ENCODE assay signal across 9 mouse cellular contexts in the genomic region with DNA sequence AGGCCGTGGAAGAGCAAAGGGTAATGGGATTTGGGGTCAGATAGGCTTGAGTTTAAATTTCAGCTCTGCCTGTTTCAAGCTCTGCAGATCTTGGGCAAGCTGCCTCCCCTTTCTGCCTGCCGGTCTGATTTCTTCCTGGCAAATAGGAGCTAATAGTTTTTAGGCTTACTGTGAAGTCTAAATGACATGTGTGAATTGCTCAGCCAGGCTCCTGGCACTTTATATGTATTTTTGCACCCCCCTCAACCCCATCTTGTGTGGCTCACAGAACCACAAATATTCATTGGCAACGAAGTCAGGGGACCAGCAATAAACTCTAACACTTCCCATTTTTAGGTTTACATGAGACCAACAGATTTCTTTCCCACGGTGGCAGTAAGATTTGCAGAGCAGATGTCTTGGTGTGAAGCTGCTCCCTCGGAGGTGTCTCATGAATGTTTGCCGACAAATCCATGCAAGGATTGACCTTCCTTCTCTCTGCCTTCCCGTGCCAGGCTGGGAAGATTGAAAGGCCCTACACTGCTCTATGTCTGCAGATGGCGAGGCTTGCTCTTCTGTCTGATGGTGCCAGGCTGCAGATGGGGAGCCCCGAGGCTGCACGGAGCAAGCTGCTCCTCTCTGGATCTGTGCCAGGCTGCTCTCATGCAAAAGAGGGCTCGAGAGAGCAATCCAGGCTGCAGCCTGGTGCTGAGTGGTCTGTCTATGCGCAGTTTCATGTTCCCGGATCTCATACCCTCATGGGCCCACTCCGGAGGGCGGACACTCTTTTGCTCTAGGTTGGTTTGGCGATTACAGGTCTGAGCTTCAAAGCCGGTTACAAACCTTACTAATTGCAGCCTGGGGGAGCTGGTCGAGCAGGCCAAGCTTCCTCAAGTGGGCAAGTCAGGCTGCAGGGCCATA. TPM values are rescaled to one million over a fixed set of nuclear protein-coding genes. Genes with fewer than 3 reads are reported as not detected.
DNase-seq lines count a peak whose midpoint lies in the region; ATAC-seq lines count a peak whose summit lies in the region.
"Had no signal": no experiment of that assay in that cellular context is flagged by ENCODE, and none has a peak within 500 bp of the region (broad histone marks: within the 10 kb centered on the region; RNA-seq: fewer than 3 reads in every experiment).

No protein-coding gene starts in this region.

- H3K4me3 ChIP-seq in liver, embryonic 11.5 days (ENCODE audit: low read depth, low read length) = peak overlapping the region; percentile 41
- peak overlapping the region; percentile 44 for H3K4me3 ChIP-seq in neural tube, embryonic 15.5 days (replicated peaks)
- H3K4me3 ChIP-seq: myocyte had no signal

- H3K9ac ChIP-seq in liver, embryonic 11.5 days (ENCODE audit: low read depth, low read length) = no peak overlapping the region
- H3K9ac ChIP-seq in neural tube, embryonic 15.5 days (replicated peaks) = peak overlapping the region; percentile 42

- no peaks in the 10 kb centered on the region for H3K36me3 ChIP-seq in liver, embryonic 11.5 days (ENCODE audit: control insufficient read depth, insufficient read depth, low read length)
- H3K36me3 ChIP-seq in neural tube, embryonic 15.5 days = no peaks in the 10 kb centered on the region

- no peaks in the 10 kb centered on the region for H3K9me3 ChIP-seq in liver, embryonic 11.5 days (ENCODE audit: control insufficient read depth, low read length)
- no peaks in the 10 kb centered on the region for H3K9me3 ChIP-seq in neural tube, embryonic 15.5 days (replicated peaks)

- ATAC-seq in liver, embryonic 11.5 days (replicated peaks; ENCODE audit: low FRiP score) = no peak
- peak; percentile 88 for ATAC-seq in neural tube, embryonic 15.5 days (ENCODE audit: low FRiP score)
- no peak for ATAC-seq in inflammation-experienced regulatory T-cells, adult 6 months

- peaks cover 34% of the 10 kb centered on the region for H3K27me3 ChIP-seq in liver, embryonic 11.5 days (replicated peaks; ENCODE audit: control insufficient read depth, insufficient read depth, low read length)
- no peaks in the 10 kb centered on the region for H3K27me3 ChIP-seq in neural tube, embryonic 15.5 days (replicated peaks)

- no peaks in the 10 kb centered on the region for H3K4me1 ChIP-seq in liver, embryonic 11.5 days (replicated peaks; ENCODE audit: control insufficient read depth, insufficient read depth, low read length)
- H3K4me1 ChIP-seq in neural tube, embryonic 15.5 days = peaks cover 26% of the 10 kb centered on the region

- peak; percentile 7 for DNase-seq in kidney, adult 11 months
- DNase-seq in kidney, adult 9 months = no peak
- peak; percentile 96 for DNase-seq in cerebellum, adult 11-12 months
- DNase-seq in frontal cortex, postnatal 10 days (ENCODE audit: low spot score in 2 of 2) = peak; percentile 68 to 72
- DNase-seq in kidney, postnatal 10 days = peak; percentile 54
- DNase-seq in liver, embryonic 11.5 days (ENCODE audit: low spot score) = no peak

- peak overlapping the region; percentile 65 for H3K4me2 ChIP-seq in liver, embryonic 11.5 days
- peak overlapping the region; percentile 83 for H3K4me2 ChIP-seq in neural tube, embryonic 15.5 days

- H3K27ac ChIP-seq in liver, embryonic 11.5 days (ENCODE audit: low read depth, low read length) = no peak overlapping the region
- peak overlapping the region; percentile 80 for H3K27ac ChIP-seq in neural tube, embryonic 15.5 days (replicated peaks)

- 35% methylated on average over 18 of the region's 18 CpGs for WGBS in liver, embryonic 11.5 days
- 8% methylated on average over 18 of the region's 18 CpGs for WGBS in neural tube, embryonic 15.5 days

RNA-seq across cellular contexts. Expression of a gene that starts 23.0 kb away (rescaled TPM):
- polyA plus RNA-seq in liver, embryonic 11.5 days (2014; fragmentation: Nextera tagmentation; extraction: Ambion mirVana) = 9.7 and 12.3 TPM in 2 replicates
- polyA plus RNA-seq in neural tube, embryonic 15.5 days (2015; fragmentation: Nextera tagmentation; extraction: Ambion mirVana) = 49.2 and 53.8 TPM in 2 replicates
- 10 to 100 TPM; 50.8 to 68.5 (median 62.7) TPM for polyA plus RNA-seq in inflammation-experienced regulatory T-cells, adult 6 months (2017; shearing (Covaris generic))

RNA-seq across cellular contexts. Expression of a gene that starts 57.4 kb away (rescaled TPM):
- polyA plus RNA-seq in liver, embryonic 11.5 days (2014; fragmentation: Nextera tagmentation; extraction: Ambion mirVana) = 0.36 and 0.49 TPM in 2 replicates
- polyA plus RNA-seq in neural tube, embryonic 15.5 days (2015; fragmentation: Nextera tagmentation; extraction: Ambion mirVana) = 0.40 and 0.55 TPM in 2 replicates
- under 1 TPM in 2 of 3 experiments, not detected in 1; 0.40 to 0.44 TPM for polyA plus RNA-seq in inflammation-experienced regulatory T-cells, adult 6 months (2017; shearing (Covaris generic))

RNA-seq across cellular contexts. Expression of a gene that starts 57.7 kb away (rescaled TPM):
- 102 and 106 TPM in 2 replicates for polyA plus RNA-seq in liver, embryonic 11.5 days (2014; fragmentation: Nextera tagmentation; extraction: Ambion mirVana)
- 52.0 and 60.9 TPM in 2 replicates for polyA plus RNA-seq in neural tube, embryonic 15.5 days (2015; fragmentation: Nextera tagmentation; extraction: Ambion mirVana)
- 10 to 100 TPM; 28.8 to 36.2 (median 36.2) TPM for polyA plus RNA-seq in inflammation-experienced regulatory T-cells, adult 6 months (2017; shearing (Covaris generic))

Comparison
In these comparisons a context has a peak if more than half of its experiments do, and no peak if none do; other contexts are left out.
1. DNase-seq: peak in kidney, adult 11 months (single experiment), cerebellum, adult 11-12 months (single experiment), frontal cortex, postnatal 10 days (2 of 2) and kidney, postnatal 10 days (single experiment); none in kidney, adult 9 months (single experiment) and liver, embryonic 11.5 days (single experiment).